Mouse (Mus musculus) heart, postnatal 14 days (tissue): ENCODE measurements at regions not wholly inside any gene's neighbourhood (a gene's known extent, or its start where the extent isn't known, plus 50 kb on each side); places are given as distances from the start of the nearest gene placed in this dataset.
A peak's percentile ranks its signal among the peaks of the same experiment; 100 is the strongest.

Experiments used
- DNase-seq, 2 experiments: peaks; one replicate each; pipeline ENCODE4 v3.0.0; 2021 to 2022
- intact Hi-C: fragments of 180-260 bp; cut with DNase I; formaldehyde crosslinking; loops from one replicate; pipeline ENCODE4 v1.15.1; 2025

GRCm38 (mm10) chr4:55475409-55475808 lies 56.9 kb downstream of the Klf4 start:
- intact Hi-C loops, result no loop called here
- DNase-seq, result no peak

GRCm38 (mm10) chr4:55474044-55474788 lies 58.0 kb downstream of the Klf4 start:
- DNase-seq, result no peak
- intact Hi-C loops, result no loop called here

- intact Hi-C loops, result no loop called here
- DNase-seq, result no peak
Measured at GRCm38 (mm10) chr4:55472649-55473048, 59.6 kb downstream of the Klf4 start.

GRCm38 (mm10) chr4:55470779-55471663 lies 61.2 kb downstream of the Klf4 start:
- intact Hi-C loops, result no loop called here
- DNase-seq, result peak in 1 of 2 experiments; percentile 25

- DNase-seq, result no peak
- intact Hi-C loops, result no loop called here
Measured at GRCm38 (mm10) chr4:55464192-55464591, 68.1 kb downstream of the Klf4 start.

- DNase-seq, result no peak
- intact Hi-C loops, result no loop called here
Measured at GRCm38 (mm10) chr4:55461927-55462326, 70.3 kb downstream of the Klf4 start.

- intact Hi-C loops, result no loop called here
- no peak for DNase-seq
Measured at GRCm38 (mm10) chr4:55453902-55454301, 78.4 kb downstream of the Klf4 start.

GRCm38 (mm10) chr4:55452546-55452945 lies 79.7 kb downstream of the Klf4 start:
- intact Hi-C loops, result no loop called here

GRCm38 (mm10) chr4:55451711-55452110 lies 80.6 kb downstream of the Klf4 start:
- intact Hi-C loops, result no loop called here
- no peak for DNase-seq

More at GRCm38 (mm10) chr4:55452546-55452945, 79.7 kb downstream of the Klf4 start:
- no peak for DNase-seq

GRCm38 (mm10) chr4:55451026-55451425 lies 81.2 kb downstream of the Klf4 start:
- intact Hi-C loops, result no loop called here
- DNase-seq, result no peak

GRCm38 (mm10) chr4:55443489-55443888 lies 88.8 kb downstream of the Klf4 start:
- no peak for DNase-seq

GRCm38 (mm10) chr4:55442098-55442497 lies 90.2 kb downstream of the Klf4 start:
- DNase-seq, result no peak
- intact Hi-C loops, result no loop called here

More at GRCm38 (mm10) chr4:55443489-55443888, 88.8 kb downstream of the Klf4 start:
- intact Hi-C loops, result no loop called here
